Mouse (Mus musculus): ENCODE measurements around the gene Cpt1c. TPM values are rescaled to one million over a fixed set of nuclear protein-coding genes. Genes with fewer than 3 reads are reported as not detected.

The Cpt1c gene
- polyA plus RNA-seq, 1 experiment from 2014 or later, result 35.8 TPM

GRCm38 (mm10) chr7:44998501-44998955 lies 23.9 kb upstream of the Cpt1c start, which contains the start of gene Bcl2l12:
TSS of gene Bcl2l12 (minus strand) at chr7:44998712.
- Histone ChIP-seq H3K27me3 (no peaks in the 10 kb centered on the region), H3K36me3 (peaks cover 62% of the 10 kb centered on the region), H3K4me3 (replicated peaks) (peak within 1 kb of the TSS; percentile 77), H3K27ac (replicated peaks) (peak within 1 kb of the TSS; percentile 94), H3K9me3 (replicated peaks) (no peaks in the 10 kb centered on the region), H3K4me2 (replicated peaks) (peak within 1 kb of the TSS; percentile 77), H3K4me1 (peaks cover 43% of the 10 kb centered on the region), H3K9ac (peak within 1 kb of the TSS; percentile 80)
- ATAC-seq (ENCODE audit: insufficient number of reproducible peaks, low FRiP score, low TSS enrichment, low read depth), result no peak
- WGBS, result under 1% methylated on average over 18 of the region's 18 CpGs

GRCm38 (mm10) chr7:44997940-44998428 lies 23.3 kb upstream of the Cpt1c start:
- Histone ChIP-seq H3K27ac (replicated peaks) (peak overlapping the region; percentile 94), H3K4me3 (replicated peaks) (peak overlapping the region; percentile 77), H3K36me3 (peaks cover 62% of the 10 kb centered on the region), H3K27me3 (no peaks in the 10 kb centered on the region), H3K9ac (peak overlapping the region; percentile 80), H3K4me1 (peaks cover 43% of the 10 kb centered on the region), H3K9me3 (replicated peaks) (no peaks in the 10 kb centered on the region), H3K4me2 (replicated peaks) (peak overlapping the region; percentile 77)
- ATAC-seq (ENCODE audit: insufficient number of reproducible peaks, low FRiP score, low TSS enrichment, low read depth), result no peak
- 2% methylated on average over 15 of the region's 15 CpGs for WGBS

- WGBS, result under 1% methylated on average over 43 of the region's 43 CpGs
- Histone ChIP-seq H3K9me3 (replicated peaks) (no peaks in the 10 kb centered on the region), H3K4me2 (replicated peaks) (peak within 1 kb of the TSS; percentile 77), H3K36me3 (peaks cover 62% of the 10 kb centered on the region), H3K27ac (replicated peaks) (peak within 1 kb of the TSS; percentile 94), H3K4me3 (replicated peaks) (peak within 1 kb of the TSS; percentile 77), H3K9ac (peak within 1 kb of the TSS; percentile 80), H3K4me1 (peaks cover 43% of the 10 kb centered on the region), H3K27me3 (no peaks in the 10 kb centered on the region)
- ATAC-seq (ENCODE audit: insufficient number of reproducible peaks, low FRiP score, low TSS enrichment, low read depth), result peak; percentile 92
These were observed 22.7 kb upstream of the Cpt1c start, which contains the start of gene Irf3 for GRCm38 (mm10) chr7:44997231-44997939. TSS of gene Irf3 (plus strand) at chr7:44997648.

- Histone ChIP-seq H3K4me2 (replicated peaks) (peak overlapping the region; percentile 77), H3K4me3 (replicated peaks) (peak overlapping the region; percentile 77), H3K27ac (replicated peaks) (peak overlapping the region; percentile 94), H3K36me3 (peaks cover 62% of the 10 kb centered on the region), H3K4me1 (peaks cover 43% of the 10 kb centered on the region), H3K9me3 (replicated peaks) (no peaks in the 10 kb centered on the region), H3K27me3 (no peaks in the 10 kb centered on the region), H3K9ac (peak overlapping the region; percentile 80)
- no peak for ATAC-seq (ENCODE audit: insufficient number of reproducible peaks, low FRiP score, low TSS enrichment, low read depth)
- WGBS, result 7% methylated on average over 10 of the region's 10 CpGs
These were observed 22.0 kb upstream of the Cpt1c start for GRCm38 (mm10) chr7:44996672-44997071.

GRCm38 (mm10) chr7:44986879-44987718 lies 12.4 kb upstream of the Cpt1c start:
- WGBS, result under 1% methylated on average over 29 of the region's 29 CpGs
- no peaks in the 10 kb centered on the region for H3K27me3 ChIP-seq
- H3K27ac ChIP-seq (replicated peaks), result peak overlapping the region; percentile 96
- peak overlapping the region; percentile 98 for H3K4me3 ChIP-seq (replicated peaks)
- peak overlapping the region; percentile 69 for H3K9ac ChIP-seq
- peaks cover 24% of the 10 kb centered on the region for H3K36me3 ChIP-seq
- H3K4me2 ChIP-seq (replicated peaks), result peak overlapping the region; percentile 68
- H3K9me3 ChIP-seq (replicated peaks), result no peaks in the 10 kb centered on the region
- H3K4me1 ChIP-seq, result peaks cover 37% of the 10 kb centered on the region
- ATAC-seq (ENCODE audit: insufficient number of reproducible peaks, low FRiP score, low TSS enrichment, low read depth), result no peak; the same call in 1 of the 2 replicates

GRCm38 (mm10) chr7:44986192-44986878 lies 11.7 kb upstream of the Cpt1c start, which contains the start of gene Prmt1:
TSS of gene Prmt1 (minus strand) at chr7:44986568.
- H3K4me1 ChIP-seq, result peaks cover 37% of the 10 kb centered on the region
- ATAC-seq (ENCODE audit: insufficient number of reproducible peaks, low FRiP score, low TSS enrichment, low read depth), result peak; percentile 97
- H3K36me3 ChIP-seq, result peaks cover 24% of the 10 kb centered on the region

GRCm38 (mm10) chr7:44985595-44986191 lies 11.0 kb upstream of the Cpt1c start:
- under 1% methylated on average over 43 of the region's 45 CpGs for WGBS
- Histone ChIP-seq H3K36me3 (peaks cover 24% of the 10 kb centered on the region), H3K4me2 (replicated peaks) (peak overlapping the region; percentile 68), H3K4me1 (peaks cover 37% of the 10 kb centered on the region), H3K27me3 (no peaks in the 10 kb centered on the region), H3K27ac (replicated peaks) (peak overlapping the region; percentile 95), H3K4me3 (replicated peaks) (peak overlapping the region; percentile 98), H3K9ac (peak overlapping the region; percentile 97), H3K9me3 (replicated peaks) (no peaks in the 10 kb centered on the region)
- no peak for ATAC-seq (ENCODE audit: insufficient number of reproducible peaks, low FRiP score, low TSS enrichment, low read depth)

More at GRCm38 (mm10) chr7:44986192-44986878, 11.7 kb upstream of the Cpt1c start, which contains the start of gene Prmt1:
- Histone ChIP-seq H3K4me2 (replicated peaks) (peak within 1 kb of the TSS; percentile 68), H3K4me3 (replicated peaks) (peak within 1 kb of the TSS; percentile 98), H3K9me3 (replicated peaks) (no peaks in the 10 kb centered on the region), H3K27me3 (no peaks in the 10 kb centered on the region), H3K27ac (replicated peaks) (peak within 1 kb of the TSS; percentile 96), H3K9ac (peak within 1 kb of the TSS; percentile 97)
- WGBS, result 1% methylated on average over 42 of the region's 42 CpGs

GRCm38 (mm10) chr7:44984833-44985164 lies 10.1 kb upstream of the Cpt1c start:
- H3K4me3 ChIP-seq (replicated peaks), result peak overlapping the region; percentile 98
- 38% methylated on average over 3 of the region's 3 CpGs for WGBS
- H3K9me3 ChIP-seq (replicated peaks), result no peaks in the 10 kb centered on the region
- H3K36me3 ChIP-seq, result peaks cover 31% of the 10 kb centered on the region
- no peak for ATAC-seq (ENCODE audit: insufficient number of reproducible peaks, low FRiP score, low TSS enrichment, low read depth)
- H3K9ac ChIP-seq, result no peak overlapping the region
- no peaks in the 10 kb centered on the region for H3K27me3 ChIP-seq
- peak overlapping the region; percentile 29; the same call in 1 of the 2 replicates for H3K27ac ChIP-seq (replicated peaks)
- peak overlapping the region; percentile 68 for H3K4me2 ChIP-seq (replicated peaks)
- peaks cover 37% of the 10 kb centered on the region for H3K4me1 ChIP-seq

- H3K4me1 ChIP-seq, result peaks cover 35% of the 10 kb centered on the region
- H3K9ac ChIP-seq, result no peak overlapping the region
- 61% methylated on average over 7 of the region's 7 CpGs for WGBS
- no peak for ATAC-seq (ENCODE audit: insufficient number of reproducible peaks, low FRiP score, low TSS enrichment, low read depth)
- peak overlapping the region; percentile 63 for H3K27ac ChIP-seq (replicated peaks)
- H3K27me3 ChIP-seq, result no peaks in the 10 kb centered on the region
- H3K36me3 ChIP-seq, result peaks cover 37% of the 10 kb centered on the region
- H3K4me2 ChIP-seq (replicated peaks), result peak overlapping the region; percentile 68
- peak overlapping the region; percentile 98 for H3K4me3 ChIP-seq (replicated peaks)
- H3K9me3 ChIP-seq (replicated peaks), result no peaks in the 10 kb centered on the region
These were observed 9.5 kb upstream of the Cpt1c start for GRCm38 (mm10) chr7:44983944-44984832.

GRCm38 (mm10) chr7:44983085-44983484 lies 8.4 kb upstream of the Cpt1c start:
- Histone ChIP-seq H3K9me3 (replicated peaks) (no peaks in the 10 kb centered on the region), H3K4me3 (replicated peaks) (no peak overlapping the region), H3K27me3 (no peaks in the 10 kb centered on the region), H3K4me1 (peaks cover 28% of the 10 kb centered on the region), H3K9ac (no peak overlapping the region), H3K4me2 (replicated peaks) (no peak overlapping the region), H3K36me3 (peaks cover 48% of the 10 kb centered on the region), H3K27ac (replicated peaks) (no peak overlapping the region)
- WGBS, result 35% methylated on average over 6 of the region's 6 CpGs
- no peak for ATAC-seq (ENCODE audit: insufficient number of reproducible peaks, low FRiP score, low TSS enrichment, low read depth)
